Comparison of ENCODE assay signal across 8 mouse cellular contexts in genomic region chr2:67565480-67566331, GRCm38 (mm10). TPM values are rescaled to one million over a fixed set of nuclear protein-coding genes. Genes with fewer than 3 reads are reported as not detected.
DNase-seq lines count a peak whose midpoint lies in the region; ATAC-seq and TF ChIP-seq lines count a peak whose summit lies in the region.

B3galt1 (plus strand) TSS chr2:67565871.

- intact Hi-C loops in heart, postnatal 25 days (cut with DNase I) = loop anchor here (10.0 kb wide), 2 partner anchors 59 to 239 kb away; no protein-coding TSS in a partner anchor

- H3K27ac ChIP-seq in ES-E14 (ENCODE audit: insufficient read depth, low read depth, low read length, poor library complexity, severe bottlenecking) = no peak within 1 kb of the TSS
- H3K27ac ChIP-seq in forebrain, postnatal 0 days (ENCODE audit: low read depth, low read length) = peak within 1 kb of the TSS; percentile 94
- no peak within 1 kb of the TSS for H3K27ac ChIP-seq in liver, embryonic 14.5 days
- H3K27ac ChIP-seq in neural tube, embryonic 14.5 days (ENCODE audit: low read depth, low read length) = peak within 1 kb of the TSS; percentile 93

- no peaks in the 10 kb centered on the region; the same call in 1 of the 2 replicates for H3K27me3 ChIP-seq in forebrain, postnatal 0 days (ENCODE audit: insufficient read depth, low read length)
- peaks cover 28% of the 10 kb centered on the region for H3K27me3 ChIP-seq in liver, embryonic 14.5 days (ENCODE audit: control insufficient read depth, insufficient read depth, low read length)
- H3K27me3 ChIP-seq in neural tube, embryonic 14.5 days (ENCODE audit: control insufficient read depth, insufficient read depth, low read length) = no peaks in the 10 kb centered on the region; the same call in 1 of the 2 replicates

- WGBS in forebrain, postnatal 0 days = 1% methylated on average over 67 of the region's 83 CpGs
- 1% methylated on average over 83 of the region's 83 CpGs for WGBS in liver, embryonic 14.5 days (ENCODE audit: insufficient replicate concordance)
- under 1% methylated on average over 80 of the region's 83 CpGs for WGBS in neural tube, embryonic 14.5 days

- H3K4me1 ChIP-seq in ES-E14 (ENCODE audit: control insufficient read depth in 2 of 2, insufficient read depth in 2 of 2, low read length in 2 of 2, poor library complexity in 1 of 2) = peaks cover 0 to 3% of the 10 kb centered on the region in 2 experiments; a peak in 1 of 4 replicates
- peaks cover 6% of the 10 kb centered on the region; the same call in 1 of the 2 replicates for H3K4me1 ChIP-seq in forebrain, postnatal 0 days (ENCODE audit: insufficient read depth)
- no peaks in the 10 kb centered on the region for H3K4me1 ChIP-seq in liver, embryonic 14.5 days (replicated peaks; ENCODE audit: control insufficient read depth in 2 of 2, insufficient read depth in 2 of 2, low read length in 1 of 2)
- H3K4me1 ChIP-seq in neural tube, embryonic 14.5 days (ENCODE audit: control insufficient read depth, insufficient read depth, low read length) = 0 out of 2 replicates have a peak, but pooled peaks cover 8% of the 10 kb centered on the region

- peak within 1 kb of the TSS; percentile 48 for H3K9ac ChIP-seq in ES-E14 (ENCODE audit: insufficient read depth, low read depth, low read length, poor library complexity, severe bottlenecking)
- H3K9ac ChIP-seq in forebrain, postnatal 0 days = peak within 1 kb of the TSS; percentile 91
- H3K9ac ChIP-seq in liver, embryonic 14.5 days (replicated peaks) = no peak within 1 kb of the TSS
- peak within 1 kb of the TSS; percentile 87 for H3K9ac ChIP-seq in neural tube, embryonic 14.5 days (replicated peaks; ENCODE audit: low read depth, low read length)

- TF ChIP-seq CTCF in forebrain, postnatal 0 days (IDR thresholded peaks at IDR 0.05; ENCODE audit: low read depth) = peak; percentile 23; the same call in 1 of the 2 replicates
- TF ChIP-seq CTCF in liver, embryonic 14.5 days (IDR thresholded peaks at IDR 0.05; ENCODE audit: low read depth) = no peak

- ATAC-seq in forebrain, postnatal 0 days = peak; percentile 98
- peak; percentile 56; the same call in 1 of the 2 replicates for ATAC-seq in liver, embryonic 14.5 days (ENCODE audit: insufficient read depth)
- ATAC-seq in neural tube, embryonic 14.5 days (ENCODE audit: low read depth) = peak; percentile 98

- peak; percentile 60 for DNase-seq in ES-E14 (ENCODE audit: low read depth, low spot score)
- peak; percentile 94 for DNase-seq in cerebellum, adult 18-20 months
- DNase-seq in forebrain, postnatal 0 days = peak; percentile 96
- peak; percentile 79 for DNase-seq in heart, postnatal 25 days (ENCODE audit: low spot score)
- DNase-seq in kidney, postnatal 4 days = peak; percentile 82 to 90
- no peak for DNase-seq in liver, embryonic 14.5 days (ENCODE audit: low read depth in 3 of 3, low spot score in 3 of 3)
- DNase-seq in thymus, postnatal 0 days (ENCODE audit: low spot score) = peak; percentile 53

- H3K4me3 ChIP-seq in ES-E14 (ENCODE audit: insufficient read depth in 1 of 2, low read depth in 1 of 2, low read length in 2 of 2, poor library complexity in 1 of 2, severe bottlenecking in 1 of 2) = peak within 1 kb of the TSS; percentile 74 to 86
- peak within 1 kb of the TSS; percentile 89 for H3K4me3 ChIP-seq in forebrain, postnatal 0 days (ENCODE audit: low read depth, low read length)
- H3K4me3 ChIP-seq in liver, embryonic 14.5 days (ENCODE audit: insufficient read depth in 1 of 2, low read depth in 2 of 2, low read length in 2 of 2) = peak within 1 kb of the TSS; percentile 29 to 44; a peak in 3 of 4 replicates
- H3K4me3 ChIP-seq in neural tube, embryonic 14.5 days (ENCODE audit: low read depth, low read length) = peak within 1 kb of the TSS; percentile 83

- no peaks in the 10 kb centered on the region for H3K9me3 ChIP-seq in ES-E14 (ENCODE audit: control insufficient read depth, insufficient read depth, low read depth, low read length)
- H3K9me3 ChIP-seq in forebrain, postnatal 0 days (ENCODE audit: low read length) = no peaks in the 10 kb centered on the region
- no peaks in the 10 kb centered on the region for H3K9me3 ChIP-seq in liver, embryonic 14.5 days (ENCODE audit: control insufficient read depth, low read length)
- no peaks in the 10 kb centered on the region for H3K9me3 ChIP-seq in neural tube, embryonic 14.5 days (ENCODE audit: control insufficient read depth, low read length)

- H3K4me2 ChIP-seq in forebrain, postnatal 0 days (ENCODE audit: low read depth) = peak within 1 kb of the TSS; percentile 95
- H3K4me2 ChIP-seq in liver, embryonic 14.5 days (ENCODE audit: low read depth) = peak within 1 kb of the TSS; percentile 48
- peak within 1 kb of the TSS; percentile 79 for H3K4me2 ChIP-seq in neural tube, embryonic 14.5 days (ENCODE audit: low read depth, low read length)

- in situ Hi-C loops in ES-E14 (cut with MboI; ENCODE audit: low sequenced_read_pairs in 2 of 2, unreplicated experiment in 2 of 2) = no loop called here

- no peaks in the 10 kb centered on the region for H3K36me3 ChIP-seq in ES-E14 (ENCODE audit: control insufficient read depth, insufficient read depth, low read length, poor library complexity, severe bottlenecking)
- H3K36me3 ChIP-seq in forebrain, postnatal 0 days (ENCODE audit: insufficient read depth) = no peaks in the 10 kb centered on the region
- no peaks in the 10 kb centered on the region for H3K36me3 ChIP-seq in liver, embryonic 14.5 days (replicated peaks; ENCODE audit: control insufficient read depth, insufficient read depth, low read depth)
- no peaks in the 10 kb centered on the region for H3K36me3 ChIP-seq in neural tube, embryonic 14.5 days (ENCODE audit: control insufficient read depth, insufficient read depth, low read length)

- no peak for TF ChIP-seq EP300 in liver, embryonic 14.5 days (IDR thresholded peaks at IDR 0.05; ENCODE audit: low read depth)

TF ChIP-seq in ES-E14, 5 proteins besides CTCF, POLR2A, EP300 and RAD21:
- 0 out of 2 replicates have a peak, but pooled peaks have one; percentile 19 for TF ChIP-seq CHD2 (IDR thresholded peaks at IDR 0.05; ENCODE audit: low read depth, low read length)
- no peak for TF ChIP-seq ZC3H11A (IDR thresholded peaks at IDR 0.05; ENCODE audit: borderline replicate concordance, low read depth, low read length)

RNA-seq across cellular contexts. Expression of gene B3galt1, which starts in this region (rescaled TPM):
- 1.5 and 3.0 TPM in 2 replicates for total RNA-seq in ES-E14 (2012; rRNA removed)
- total RNA-seq in forebrain, postnatal 0 days (2014; rRNA removed) = 12.8 and 16.4 TPM in 2 replicates
- 40.2 and 55.2 TPM in 2 replicates for polyA plus RNA-seq in forebrain, postnatal 0 days (2015; fragmentation: Nextera tagmentation; extraction: Ambion mirVana)
- total RNA-seq in heart, postnatal 25 days (2021) = 1 to 10 TPM; 2.0 to 3.2 TPM
- polyA plus RNA-seq in liver, embryonic 14.5 days (2012; rRNA removed) = 0.03 and 0.06 TPM in 2 replicates
- polyA plus RNA-seq in liver, embryonic 14.5 days (2014; fragmentation: Nextera tagmentation; extraction: Ambion mirVana) = 0.16 and 0.23 TPM in 2 replicates
- 82.4 and 84.6 TPM in 2 replicates for polyA plus RNA-seq in neural tube, embryonic 14.5 days (2014; fragmentation: Nextera tagmentation; extraction: Ambion mirVana)
- 0.18 and 0.48 TPM in 2 replicates for polyA plus RNA-seq in thymus, postnatal 0 days (2015; fragmentation: Nextera tagmentation; extraction: Ambion mirVana)

Comparison
In these comparisons a context has a peak if more than half of its experiments do, and no peak if none do; other contexts are left out.
1. RNA of gene B3galt1 (polyA plus RNA-seq): 82.4 to 84.6 TPM in neural tube, embryonic 14.5 days and 40.2 to 55.2 TPM in forebrain, postnatal 0 days; 0.03 to 0.23 TPM in liver, embryonic 14.5 days and 0.18 to 0.48 TPM in thymus, postnatal 0 days; every median in the first group is over 10 times any median in the second.
2. Peak in ATAC-seq, H3K4me3 ChIP-seq and H3K4me2 ChIP-seq in liver, embryonic 14.5 days; RNA of the gene not detected or under 1 TPM.
3. Peak in DNase-seq in thymus, postnatal 0 days; RNA of the gene not detected or under 1 TPM.
4. DNase-seq: peak in ES-E14 (single experiment), cerebellum, adult 18-20 months (2 of 2), forebrain, postnatal 0 days (single experiment), heart, postnatal 25 days (single experiment) and kidney, postnatal 4 days (2 of 2); none in liver, embryonic 14.5 days (0 of 3).
5. H3K27ac ChIP-seq: peak in forebrain, postnatal 0 days (single experiment) and neural tube, embryonic 14.5 days (single experiment); none in ES-E14 (single experiment) and liver, embryonic 14.5 days (single experiment).
6. H3K4me3 ChIP-seq: peak in every context shown above with its lines; median percentile 89 in forebrain, postnatal 0 days; 83 in neural tube, embryonic 14.5 days; 80 in ES-E14; 36 in liver, embryonic 14.5 days.
7. Peak in every context shown above with its lines, with median percentiles within 50 percentile points of each other: ATAC-seq and H3K4me2 ChIP-seq.